Mouse (Mus musculus) ES-CJ7 (cell line): ENCODE data around the gene Lrp6.
A peak's percentile ranks its signal among the peaks of the same experiment; 100 is the strongest.

Experiments used
- DNase-seq: peaks from one replicate; pipeline ENCODE4 v3.0.0; 2011; ENCODE audit warnings: low read depth, low spot score

The Lrp6 gene

GRCm38 (mm10) chr6:134533021-134533420 is 33.7 kb downstream of the Lrp6 start:
- no peak for DNase-seq

DNA sequence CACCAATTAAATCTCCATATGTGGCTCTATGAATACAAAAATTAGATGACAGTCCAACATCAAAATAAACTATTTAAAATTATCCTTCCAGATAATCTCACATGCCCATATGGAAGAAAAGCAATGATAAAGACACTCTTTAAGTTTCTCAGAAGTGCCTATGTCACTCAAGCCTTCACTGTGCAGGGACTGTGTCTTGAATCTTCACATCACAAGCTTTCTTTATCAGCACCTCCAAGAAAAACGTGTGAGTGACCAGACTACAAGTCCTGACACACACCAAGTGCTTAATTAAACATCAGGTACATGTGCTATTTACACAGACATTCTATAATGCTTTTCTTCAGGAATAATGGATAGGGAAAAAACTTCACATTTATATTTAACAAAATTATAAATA is 34.8 kb downstream of the Lrp6 start:
- DNase-seq = no peak

- no peak for DNase-seq
Measured at GRCm38 (mm10) chr6:134529340-134529739, 37.4 kb downstream of the Lrp6 start.

- no peak for DNase-seq
Measured at GRCm38 (mm10) chr6:134528396-134528795, 38.4 kb downstream of the Lrp6 start.

DNA sequence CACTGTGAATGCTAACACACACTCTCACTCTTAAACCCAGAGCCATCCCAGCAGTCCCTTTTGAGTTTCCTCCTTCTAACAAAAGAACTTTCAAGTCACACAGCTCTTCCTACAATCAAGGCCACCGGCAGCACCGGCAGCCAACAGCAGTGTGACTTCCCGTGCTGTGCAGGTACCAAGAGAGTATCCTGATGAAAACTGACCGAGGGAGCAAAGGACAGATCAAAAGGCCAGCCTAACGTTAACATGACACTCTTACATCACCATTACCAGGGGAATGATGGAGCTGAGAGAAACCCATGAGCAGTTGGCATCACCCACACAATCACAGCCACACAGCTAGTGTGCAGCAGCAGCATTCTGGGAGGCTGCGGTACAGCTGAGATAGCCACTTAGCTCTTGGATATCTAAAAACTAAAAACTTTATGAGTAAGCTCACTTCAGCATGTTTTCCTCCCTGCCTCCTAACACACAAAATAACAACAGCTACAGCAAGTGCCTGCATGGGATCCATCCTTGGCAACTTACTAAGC is 39.1 kb downstream of the Lrp6 start:
- no peak for DNase-seq

- no peak for DNase-seq
Measured at GRCm38 (mm10) chr6:134526821-134527595, 39.8 kb downstream of the Lrp6 start.

- DNase-seq = no peak
Measured at GRCm38 (mm10) chr6:134526275-134526674, 40.5 kb downstream of the Lrp6 start.

GRCm38 (mm10) chr6:134521411-134521810 is 45.4 kb downstream of the Lrp6 start:
- no peak for DNase-seq

DNA sequence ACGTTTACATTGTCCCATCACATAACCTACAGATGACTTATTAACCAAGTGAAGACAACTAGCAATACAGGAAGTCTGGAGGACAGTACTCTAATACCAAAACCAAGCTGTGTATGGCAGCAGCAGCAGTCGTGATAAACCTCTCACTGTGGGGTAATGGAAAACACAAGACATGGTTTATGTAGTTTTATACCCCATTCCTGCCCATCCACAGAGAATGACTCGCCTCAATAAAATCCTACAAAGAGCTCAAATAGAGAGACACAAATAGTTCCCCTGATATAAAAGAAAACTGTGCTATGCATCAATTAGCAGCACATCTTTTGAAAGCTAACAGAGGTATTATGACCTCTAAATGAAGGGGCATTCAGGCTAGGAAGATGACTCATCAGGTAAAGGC is 45.9 kb downstream of the Lrp6 start:
- no peak for DNase-seq

DNA sequence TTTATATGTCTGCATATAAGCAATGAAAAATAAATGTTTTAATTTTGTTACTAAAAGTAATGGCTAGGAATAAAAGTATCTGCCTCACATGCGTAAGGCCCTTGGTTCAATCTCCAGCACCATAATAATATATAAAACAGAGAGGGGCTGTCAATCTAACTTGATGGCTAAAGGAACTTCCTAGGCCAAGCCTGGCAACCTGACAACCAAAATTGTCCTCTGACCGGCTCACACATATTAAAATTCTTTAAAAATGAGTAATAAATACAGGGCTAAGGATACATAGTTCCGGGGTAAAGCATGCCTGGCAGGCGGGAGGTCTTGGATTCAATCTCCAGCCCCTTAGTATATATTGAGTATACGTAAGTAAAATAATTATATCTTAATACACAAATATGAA is 48.3 kb downstream of the Lrp6 start:
- DNase-seq = no peak

- DNase-seq = no peak
Measured at GRCm38 (mm10) chr6:134517141-134517540, 49.6 kb downstream of the Lrp6 start.

DNA sequence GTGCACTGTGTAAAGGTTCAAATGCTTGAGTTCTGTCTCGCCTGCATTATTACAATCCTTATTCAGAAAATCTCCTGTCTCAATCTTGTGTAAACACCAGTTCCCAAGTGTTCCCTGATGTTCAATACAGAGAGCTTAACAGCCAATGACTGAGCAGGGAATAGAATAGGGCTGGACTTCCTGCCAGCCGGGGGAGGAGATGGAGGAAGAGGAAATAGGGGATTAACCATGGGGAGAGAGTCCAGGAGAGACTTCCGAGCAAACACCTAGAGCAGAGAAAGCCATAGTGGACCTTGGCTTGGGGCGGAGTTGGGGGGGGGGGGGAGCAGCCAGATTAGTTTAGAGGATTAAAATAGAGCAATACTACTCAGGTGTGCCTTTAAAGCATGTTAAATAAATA is 51.3 kb downstream of the Lrp6 start:
- DNase-seq = peak; percentile 55

GRCm38 (mm10) chr6:134513896-134514510 is 52.8 kb downstream of the Lrp6 start:
- no peak for DNase-seq

DNA sequence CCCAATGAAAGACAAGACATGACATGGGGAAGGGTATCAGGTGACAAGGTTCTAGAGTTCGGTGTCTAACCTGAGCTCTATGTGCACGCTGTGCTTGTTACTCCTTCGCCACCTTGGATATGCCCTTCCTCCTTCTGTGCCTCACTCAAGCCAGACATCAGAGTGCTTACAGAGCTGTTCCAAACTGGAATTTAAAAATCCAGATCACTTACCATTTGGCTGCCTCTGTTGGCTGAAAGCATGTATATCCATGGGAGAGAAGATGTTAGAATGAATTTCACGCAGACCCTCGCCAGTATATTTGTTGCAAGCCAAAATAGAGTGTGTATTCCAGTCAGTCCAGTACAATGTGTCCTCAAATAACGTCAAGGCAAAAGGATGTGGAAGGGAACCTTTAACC is 53.8 kb downstream of the Lrp6 start:
- DNase-seq = no peak

GRCm38 (mm10) chr6:134512478-134512877 is 54.3 kb downstream of the Lrp6 start:
- DNase-seq = no peak

DNA sequence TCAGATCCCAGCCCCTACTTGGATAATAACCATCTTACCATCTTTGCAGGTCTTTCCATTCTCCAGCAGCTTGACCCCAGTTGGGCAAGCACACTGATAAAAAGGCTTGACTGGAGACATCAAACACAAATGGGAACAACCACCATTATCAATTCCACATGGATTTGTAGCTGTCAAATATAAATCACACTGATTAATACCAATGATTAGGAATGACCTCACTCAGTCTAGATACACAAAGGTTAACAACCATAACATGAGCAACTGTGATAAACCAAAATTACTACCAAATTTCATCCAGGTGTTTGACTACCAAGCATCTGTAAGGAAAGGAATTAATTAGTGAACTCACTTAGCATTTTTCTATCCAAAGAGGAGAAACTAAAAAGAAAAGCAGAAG is 55.6 kb downstream of the Lrp6 start:
- DNase-seq = no peak

DNA sequence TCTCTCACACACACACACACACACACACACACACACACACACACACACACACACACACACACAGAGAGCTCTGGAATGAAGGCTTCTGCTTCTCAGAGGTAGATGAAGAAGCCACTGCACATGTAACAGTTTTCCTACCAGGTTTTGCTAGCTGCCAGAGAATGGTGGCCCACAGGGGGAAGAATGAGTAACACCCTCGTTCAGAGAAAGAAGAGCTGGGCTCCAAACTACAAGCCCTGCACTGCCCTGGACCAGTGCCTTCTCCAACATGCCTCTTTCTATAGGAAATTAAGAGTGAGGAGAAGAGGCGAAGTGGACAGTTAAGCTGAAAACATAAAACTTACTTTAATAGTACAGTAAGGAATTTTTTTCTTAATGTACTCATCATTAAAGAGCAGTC is 56.5 kb downstream of the Lrp6 start:
- no peak for DNase-seq

DNA sequence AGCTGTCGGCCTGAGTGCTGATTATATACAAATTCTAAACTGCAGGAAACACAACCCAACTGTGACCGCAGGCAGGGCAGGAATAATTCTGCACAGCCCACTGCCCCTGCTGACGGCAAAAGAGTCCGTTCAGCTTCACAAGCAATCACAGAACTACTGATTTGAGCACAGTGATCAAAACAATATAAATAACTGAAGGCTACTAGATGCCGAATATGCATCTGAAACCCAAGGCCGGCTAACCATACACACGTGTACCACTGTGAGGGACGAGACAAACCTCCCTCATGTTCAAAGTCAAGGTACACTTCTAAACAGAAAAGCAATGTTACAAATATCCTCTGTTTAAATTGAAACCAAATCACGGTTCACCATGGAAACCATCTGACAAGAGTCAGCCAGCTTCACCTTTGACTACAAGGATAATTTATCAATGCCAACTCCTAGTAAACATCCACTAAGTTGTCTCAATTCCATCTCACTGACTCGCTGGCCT is 57.0 kb downstream of the Lrp6 start:
- no peak for DNase-seq

GRCm38 (mm10) chr6:134504866-134505265 is 61.9 kb downstream of the Lrp6 start:
- DNase-seq = no peak

DNA sequence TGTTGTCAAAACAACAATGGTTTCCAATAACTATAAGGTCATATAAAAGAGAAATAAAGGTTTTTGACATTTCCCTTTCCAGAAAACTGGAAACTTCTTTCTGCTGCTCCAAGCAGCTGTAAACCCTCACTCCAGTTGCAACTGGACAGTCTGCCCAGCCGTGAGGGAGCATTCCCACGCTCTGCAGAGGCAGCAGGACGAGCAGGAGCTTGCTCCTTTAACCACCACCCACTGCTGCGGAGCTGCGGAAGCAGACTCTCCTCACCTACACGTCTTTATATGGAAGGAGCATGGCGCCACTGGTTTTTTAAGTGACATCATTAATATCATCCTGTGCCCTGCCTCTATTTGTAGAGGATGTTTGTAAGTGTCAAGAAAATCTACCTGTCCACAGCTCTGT is 64.4 kb downstream of the Lrp6 start:
- no peak for DNase-seq

DNA sequence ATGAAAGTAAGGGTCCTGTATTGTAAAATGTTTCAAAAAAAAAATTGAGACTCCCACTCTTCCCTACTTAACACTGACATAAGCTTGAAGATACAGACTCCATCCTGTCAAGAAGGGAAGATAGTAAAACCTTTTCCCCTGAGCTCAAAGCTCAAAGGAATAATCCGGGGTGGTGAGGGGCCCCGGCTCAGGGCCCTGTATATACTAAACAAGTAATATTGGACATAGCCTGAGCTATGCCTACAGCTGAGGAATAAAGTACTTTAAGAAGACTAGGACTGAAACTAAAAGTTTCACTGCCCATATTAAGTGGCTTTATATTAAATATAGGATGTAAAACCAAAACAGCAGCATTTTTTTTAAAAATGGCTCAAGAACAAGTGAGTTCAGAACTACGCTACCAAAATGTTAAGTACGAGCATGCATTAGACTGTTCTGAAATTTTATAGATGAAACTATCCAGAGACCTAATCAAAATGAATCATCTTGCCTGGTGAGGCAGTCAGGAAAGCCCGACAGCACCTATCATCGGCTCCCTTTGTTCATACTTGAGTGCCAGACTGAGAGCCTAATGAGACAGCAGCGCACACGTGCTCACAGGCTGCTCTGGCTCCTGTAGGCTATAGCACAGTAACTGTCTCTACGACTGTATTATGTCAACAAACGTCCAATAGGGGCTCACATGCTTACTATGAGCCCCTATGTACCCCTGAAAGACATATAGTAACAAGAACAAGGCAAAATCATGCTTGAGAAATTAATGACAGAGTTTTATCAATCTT is 66.2 kb downstream of the Lrp6 start:
- no peak for DNase-seq

GRCm38 (mm10) chr6:134499089-134499488 is 67.7 kb downstream of the Lrp6 start:
- DNase-seq = no peak
